Mouse (Mus musculus): Measurements from ENCODE around the gene Rufy2.

DNA sequence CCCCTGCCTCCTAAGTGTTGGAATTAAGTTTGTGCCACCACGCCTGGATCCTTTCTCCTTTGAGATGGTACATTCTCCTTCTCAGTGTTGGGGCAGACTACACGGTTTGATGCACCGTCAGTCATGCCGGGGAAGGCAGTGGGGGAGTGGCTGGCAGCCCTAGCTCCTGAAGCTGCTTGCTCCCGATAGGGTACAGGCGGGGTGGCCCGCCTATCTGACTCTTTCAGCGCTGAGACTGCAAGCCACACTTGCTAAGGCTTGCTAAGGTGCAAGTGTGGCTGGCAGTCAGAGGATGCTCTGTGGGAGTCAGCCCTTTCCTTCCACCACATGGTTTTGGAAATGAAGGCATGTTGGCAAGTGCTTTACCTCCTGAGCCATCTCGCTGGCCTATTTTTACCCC is 20.6 kb downstream of the Rufy2 start:
- TF ChIP-seq CTCF (IDR thresholded peaks at IDR 0.05; ENCODE audit: borderline replicate concordance, insufficient read depth, low read length) = no peak
- no peak for TF ChIP-seq POLR2A (IDR thresholded peaks at IDR 0.05; ENCODE audit: low read depth, low read length)
